Mouse (Mus musculus) adipocyte (in vitro differentiated cells): ENCODE measurements around the gene Cldn34b3.
"Not testable (repeated sequence)": the region's sequence is repeated elsewhere in the genome, so short reads cannot be mapped to it uniquely, and the experiment has no call there.

ENCODE experiments used
- DNase-seq: peaks from one replicate; pipeline ENCODE4 v3.0.0-alpha.2; 2016; ENCODE audit warnings: low spot score

Gene Cldn34b3

GRCm38 (mm10) chrX:76264004-76264403 is at the start of gene Cldn34b3:
Gene Cldn34b3 (plus strand): TSS chrX:76264304.
- not testable (repeated sequence) for DNase-seq
